Mouse (Mus musculus) brown adipose tissue, adult 24 weeks (tissue): ENCODE measurements around the gene Lkaaear1. TPM values are rescaled to one million over a fixed set of nuclear protein-coding genes. Genes with fewer than 3 reads are reported as not detected.

ENCODE experiments used
- H3K27ac ChIP-seq: fragments of 200-500 bp; replicated peaks from 2 replicates; pipeline ENCODE4 v1.5.1; 2012; ENCODE audit warnings: low read depth, mild to moderate bottlenecking, low read length
- H3K4me1 ChIP-seq: fragments of 200-500 bp; 2 replicates; pipeline ENCODE4 v1.6.1; 2012; ENCODE audit warnings: low read length, mixed read lengths; ENCODE audit not compliant: control insufficient read depth, insufficient read depth, insufficient read length
- H3K4me3 ChIP-seq: fragments of 200-500 bp; 2 replicates; pipeline ENCODE4 v1.5.1; 2012; ENCODE audit warnings: low read depth, mild to moderate bottlenecking, low read length, moderate library complexity; ENCODE audit not compliant: insufficient read depth
- polyA plus RNA-seq: library from polyadenylated mRNA; stranded (reverse); fragments of >200 nt; gene quantifications from 2 replicates; pipeline ENCODE4 v1.2.4, GENCODE M21; 2012; ENCODE audit not compliant: missing spikeins, insufficient read depth, insufficient read length

Gene Lkaaear1
- polyA plus RNA-seq = not detected in 2 replicates

GRCm38 (mm10) chr2:181698241-181698640 is at the start of gene Lkaaear1:
Gene Lkaaear1 (minus strand): TSS chr2:181698442.
- Histone ChIP-seq H3K4me3 (no peak within 1 kb of the TSS), H3K4me1 (0 out of 2 replicates have a peak, but pooled peaks cover 1% of the 10 kb centered on the region), H3K27ac (no peak within 1 kb of the TSS)

DNA sequence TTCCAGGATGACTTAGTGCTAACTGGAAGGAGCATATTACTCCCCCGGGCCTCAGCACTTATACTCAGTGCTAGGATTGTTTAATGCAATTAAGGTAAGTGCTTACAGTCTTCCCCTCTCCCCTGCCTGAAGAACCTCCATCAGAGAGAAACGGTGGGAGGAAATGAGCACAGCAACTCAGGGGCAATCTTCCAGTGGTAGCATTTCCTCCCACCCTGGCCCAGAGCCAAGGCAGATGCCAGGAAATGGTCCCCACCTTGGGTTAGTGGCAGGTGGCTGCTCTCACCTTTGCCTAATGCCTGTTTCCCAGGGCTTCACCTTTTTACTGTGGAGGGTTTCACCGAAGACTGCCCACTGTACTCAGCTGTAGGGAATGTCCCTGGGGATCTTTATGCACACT is 31.8 kb upstream of the Lkaaear1 start:
- Histone ChIP-seq H3K4me3 (no peak overlapping the region), H3K4me1 (peaks cover 2% of the 10 kb centered on the region; the same call in 1 of the 2 replicates), H3K27ac (no peak overlapping the region)

GRCm38 (mm10) chr2:181727659-181728262 is 29.5 kb upstream of the Lkaaear1 start:
- Histone ChIP-seq H3K4me3 (no peak overlapping the region), H3K4me1 (peaks cover 2% of the 10 kb centered on the region; the same call in 1 of the 2 replicates), H3K27ac (no peak overlapping the region)

GRCm38 (mm10) chr2:181722213-181722612 is 24.0 kb upstream of the Lkaaear1 start:
- Histone ChIP-seq H3K4me1 (peaks cover 2% of the 10 kb centered on the region; the same call in 1 of the 2 replicates), H3K4me3 (no peak overlapping the region), H3K27ac (no peak overlapping the region)

- Histone ChIP-seq H3K27ac (no peak overlapping the region), H3K4me3 (no peak overlapping the region), H3K4me1 (no peaks in the 10 kb centered on the region)
Observed at GRCm38 (mm10) chr2:181721200-181721599, 23.0 kb upstream of the Lkaaear1 start.

- Histone ChIP-seq H3K27ac (no peak overlapping the region), H3K4me3 (no peak overlapping the region), H3K4me1 (no peaks in the 10 kb centered on the region)
Observed at GRCm38 (mm10) chr2:181720061-181720460, 21.8 kb upstream of the Lkaaear1 start.

DNA sequence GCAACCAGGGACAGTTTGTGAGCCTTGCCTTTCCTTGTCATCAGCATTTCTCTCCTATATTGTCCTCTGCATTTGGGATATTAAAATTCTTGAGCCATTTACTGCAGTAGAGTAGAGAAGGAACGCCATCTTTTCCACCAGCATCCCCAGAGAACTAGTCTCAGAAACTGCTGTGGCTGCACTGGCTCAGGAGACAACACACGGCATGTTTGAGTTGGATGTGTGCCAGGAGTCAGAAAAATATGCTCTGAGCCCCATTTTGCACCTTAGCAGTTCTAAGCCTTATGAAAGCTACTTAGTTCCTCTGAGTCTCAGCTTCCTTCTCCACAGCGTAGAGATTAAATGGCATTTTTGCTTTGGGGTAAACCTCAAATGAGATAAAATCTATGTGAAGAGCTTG is 18.7 kb upstream of the Lkaaear1 start:
- Histone ChIP-seq H3K4me3 (no peak overlapping the region), H3K27ac (no peak overlapping the region), H3K4me1 (no peaks in the 10 kb centered on the region)

- no peak overlapping the region for H3K27ac ChIP-seq
- H3K4me3 ChIP-seq = no peak overlapping the region
- H3K4me1 ChIP-seq = no peaks in the 10 kb centered on the region
Observed at GRCm38 (mm10) chr2:181715382-181715781, 17.1 kb upstream of the Lkaaear1 start.

- no peaks in the 10 kb centered on the region for H3K4me1 ChIP-seq
- no peak within 1 kb of the TSS for H3K4me3 ChIP-seq
- H3K27ac ChIP-seq = no peak within 1 kb of the TSS
Observed at GRCm38 (mm10) chr2:181714903-181715326, 16.7 kb upstream of the Lkaaear1 start, which contains the start of gene Oprl1. Gene Oprl1 (plus strand): TSS chr2:181715016.

DNA sequence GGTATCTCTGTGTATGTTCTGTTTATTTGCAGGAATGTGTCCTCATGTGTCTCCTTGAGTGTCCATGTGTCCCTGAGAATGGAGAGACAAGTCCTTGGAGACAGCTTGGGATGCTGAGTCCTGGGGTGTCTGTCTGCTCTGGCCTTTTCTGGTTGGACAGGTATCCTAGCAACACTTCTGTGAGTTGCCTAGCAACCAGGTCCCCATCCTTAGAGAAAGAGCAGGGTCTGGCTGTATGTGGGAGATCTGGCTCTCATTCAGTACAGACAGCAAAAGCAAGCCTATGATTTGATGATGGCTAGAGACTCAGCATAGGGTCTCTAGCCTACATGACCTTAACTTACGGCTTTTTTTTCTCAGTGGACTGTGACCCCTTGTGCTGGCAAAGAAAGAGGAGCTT is 15.5 kb upstream of the Lkaaear1 start:
- no peak overlapping the region for H3K27ac ChIP-seq
- H3K4me3 ChIP-seq = no peak overlapping the region
- no peaks in the 10 kb centered on the region for H3K4me1 ChIP-seq

GRCm38 (mm10) chr2:181706668-181707067 is 8.4 kb upstream of the Lkaaear1 start:
- H3K4me1 ChIP-seq = no peaks in the 10 kb centered on the region
- H3K4me3 ChIP-seq = no peak overlapping the region
- H3K27ac ChIP-seq = no peak overlapping the region

GRCm38 (mm10) chr2:181696801-181697420 is 1.3 kb downstream of the Lkaaear1 start:
- Histone ChIP-seq H3K4me3 (no peak overlapping the region), H3K27ac (no peak overlapping the region), H3K4me1 (peaks cover 4% of the 10 kb centered on the region)

- Histone ChIP-seq H3K4me1 (peaks cover 4% of the 10 kb centered on the region), H3K27ac (no peak overlapping the region), H3K4me3 (no peak overlapping the region)
Observed at GRCm38 (mm10) chr2:181695776-181696175, 2.5 kb downstream of the Lkaaear1 start.

DNA sequence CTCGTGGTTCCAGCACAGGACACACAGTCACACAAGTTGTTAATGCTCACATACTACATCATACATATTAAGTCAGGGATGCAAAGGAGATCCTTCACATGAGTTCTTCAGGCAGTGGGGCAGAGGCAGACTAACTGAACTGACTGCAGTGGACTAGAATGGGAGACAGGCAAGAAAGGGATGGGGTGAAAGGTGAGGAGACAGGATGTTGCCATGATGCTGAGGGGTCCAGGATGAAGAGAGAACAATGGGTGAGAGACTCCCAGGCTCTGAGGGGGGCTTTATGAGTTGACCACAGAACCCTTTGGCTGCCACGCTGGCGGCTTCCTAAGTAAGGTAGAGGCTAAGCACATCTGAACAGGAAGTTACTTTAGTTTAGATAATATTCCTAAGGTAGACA is 3.7 kb downstream of the Lkaaear1 start:
- Histone ChIP-seq H3K4me1 (peaks cover 4% of the 10 kb centered on the region), H3K4me3 (no peak overlapping the region), H3K27ac (no peak overlapping the region)

DNA sequence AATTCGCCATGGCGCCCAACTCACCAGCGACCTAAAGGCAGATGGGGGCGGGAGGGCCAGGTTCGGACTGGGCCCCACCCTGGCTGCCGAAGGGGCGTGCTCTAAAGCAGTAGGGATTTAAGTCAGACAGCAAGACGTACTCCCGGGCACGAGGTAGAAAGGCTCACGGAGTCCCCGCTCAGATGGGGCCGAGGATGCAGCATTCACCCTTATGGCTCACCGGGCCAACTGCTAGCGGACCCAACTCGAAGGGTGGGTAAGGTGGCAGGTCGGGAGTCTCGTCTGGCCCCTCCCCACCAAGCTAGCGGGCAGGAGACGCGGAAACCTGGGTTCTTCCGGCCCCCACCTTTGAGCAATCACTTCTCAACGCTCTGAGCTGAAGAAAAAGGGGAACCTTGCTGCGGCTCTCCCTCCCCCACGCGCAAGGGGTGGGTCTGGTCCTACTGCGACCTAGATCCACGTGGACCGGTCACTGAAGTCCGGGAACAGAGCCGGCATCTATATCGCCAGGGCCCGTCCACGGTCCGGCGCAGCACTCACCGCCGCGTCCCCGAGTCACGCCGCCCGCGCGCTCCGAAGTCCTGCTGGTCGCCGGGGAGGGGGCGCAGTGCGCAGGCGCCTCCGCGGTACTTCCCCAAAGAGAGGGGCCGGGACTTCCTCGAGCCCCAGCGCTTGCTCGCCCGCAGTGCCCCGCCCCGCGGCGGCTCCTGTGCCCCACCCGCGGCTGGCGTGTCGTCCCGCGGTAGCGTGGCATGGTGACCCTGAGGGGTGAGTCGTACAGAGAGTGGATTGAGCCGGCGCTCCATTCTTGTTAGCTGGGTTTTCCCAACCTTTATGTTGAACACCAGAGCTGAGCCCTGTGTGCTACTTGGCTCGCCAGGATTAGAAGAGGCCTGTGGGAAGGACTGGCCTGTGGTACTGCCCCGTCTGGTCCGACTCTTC is 4.6 kb downstream of the Lkaaear1 start, which contains the start of gene Rgs19:
TSS of gene Rgs19 (minus strand) at position 639 of the 942 bp plus-strand sequence.
- peak within 1 kb of the TSS; percentile 73 for H3K27ac ChIP-seq
- H3K4me1 ChIP-seq = peaks cover 4% of the 10 kb centered on the region
- H3K4me3 ChIP-seq = peak within 1 kb of the TSS; percentile 90
